Mouse (Mus musculus): ENCODE measurements around the gene Prkar1a.

Gene Prkar1a

DNA sequence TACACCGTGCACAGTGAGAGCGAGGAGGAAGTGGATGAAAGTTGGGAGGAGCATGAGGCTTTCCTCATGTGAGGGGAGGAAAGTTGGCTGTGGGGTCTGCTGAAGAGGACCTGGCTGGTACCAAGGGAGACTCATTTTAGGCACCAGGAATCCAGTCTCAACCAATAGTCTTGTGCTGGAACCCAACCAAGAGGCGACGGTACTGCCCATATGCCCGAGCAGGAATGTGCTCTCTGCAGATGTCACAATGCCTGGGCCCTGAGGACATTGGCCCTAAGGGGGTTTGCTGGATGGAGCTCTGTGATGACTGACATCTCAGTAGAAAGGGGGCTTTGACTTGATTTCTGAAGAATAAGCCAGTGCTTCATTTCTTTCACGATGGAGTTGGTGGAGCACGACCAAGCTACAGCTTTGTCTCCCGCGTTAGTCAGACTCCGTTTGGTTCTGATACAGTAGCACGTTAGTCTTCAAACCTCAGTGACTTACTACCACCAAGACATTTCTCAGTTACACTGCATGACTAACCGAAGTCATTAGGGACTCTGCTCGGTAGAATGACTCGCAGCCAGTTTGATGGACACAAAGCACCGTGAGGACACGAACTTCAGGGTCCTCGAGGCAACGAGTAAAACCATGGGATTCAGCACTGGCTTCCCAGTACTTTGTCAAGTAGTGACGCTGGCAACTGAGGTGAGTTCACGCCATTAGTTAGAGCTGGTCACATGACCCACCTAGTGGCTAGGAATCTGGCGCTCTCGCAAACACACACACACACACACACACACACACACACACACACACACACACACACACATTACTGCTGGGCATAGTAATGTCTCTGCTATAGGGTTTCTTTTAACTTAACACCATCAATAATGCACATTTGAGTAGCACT, 55.4 kb downstream of the Prkar1a start:
- CTCF ChIA-PET: no interaction called here

- CTCF ChIA-PET: no interaction called here
Measured at GRCm38 (mm10) chr11:109705336-109706054, 56.3 kb downstream of the Prkar1a start.

GRCm38 (mm10) chr11:109706055-109706412, 56.8 kb downstream of the Prkar1a start:
- CTCF ChIA-PET: no interaction called here

DNA sequence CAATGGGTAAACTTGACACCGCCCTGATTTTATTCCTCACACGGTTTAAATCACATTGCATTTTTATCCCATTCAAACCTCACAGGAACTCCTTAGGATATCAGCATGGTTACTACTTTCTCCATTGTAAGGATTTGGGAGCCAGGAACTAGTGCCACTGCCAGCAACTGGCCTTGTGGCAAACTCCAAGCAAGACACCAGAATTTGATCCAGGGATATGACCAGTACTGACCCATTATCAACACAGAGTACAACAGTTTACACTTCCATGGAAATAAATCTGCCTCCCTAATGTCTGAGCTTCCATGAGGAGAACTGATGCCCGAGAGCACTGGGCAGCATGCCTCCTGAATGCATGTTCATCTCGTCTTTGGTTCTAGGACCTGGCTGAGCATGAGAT, 57.4 kb downstream of the Prkar1a start:
- CTCF ChIA-PET: no interaction called here

DNA sequence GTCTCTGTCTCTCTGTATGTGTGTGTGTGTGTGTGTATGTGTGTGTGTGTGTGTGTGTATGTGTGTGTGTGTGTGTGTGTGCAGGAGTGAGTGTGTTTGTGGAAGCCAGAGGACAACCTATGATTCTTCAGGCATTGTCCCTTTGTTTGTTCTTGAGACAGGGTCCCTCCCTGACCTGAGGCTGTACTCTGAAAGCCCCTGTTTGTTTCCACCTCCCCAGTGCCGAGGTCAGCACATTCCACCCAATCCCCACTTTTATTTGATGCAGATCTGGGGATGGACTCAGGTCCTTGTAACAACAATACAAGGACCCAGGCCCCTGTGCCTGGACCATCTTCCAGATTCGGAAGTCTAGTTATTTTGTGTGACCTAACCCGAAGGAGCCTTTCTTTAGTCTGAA, 58.2 kb downstream of the Prkar1a start:
- CTCF ChIA-PET: no interaction called here

DNA sequence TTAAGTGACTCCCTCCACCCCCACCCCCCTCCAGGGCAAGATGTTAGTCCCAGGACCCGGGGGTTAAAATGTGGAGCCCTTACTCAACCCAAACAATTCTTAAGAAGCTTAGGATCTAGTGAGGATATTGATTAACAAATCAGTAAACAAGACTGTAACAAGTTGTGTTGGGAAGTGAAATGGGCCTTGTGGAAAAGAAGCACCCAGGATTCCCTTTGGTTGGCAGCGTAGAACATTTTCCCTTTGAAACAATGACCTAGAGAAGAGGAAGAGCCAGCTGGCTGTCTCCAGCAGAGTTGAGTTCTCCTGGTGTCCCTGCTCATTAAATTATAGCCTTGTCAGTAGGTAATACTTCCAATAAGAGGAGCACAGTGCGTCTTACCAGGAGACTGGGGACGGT, 59.6 kb downstream of the Prkar1a start:
- CTCF ChIA-PET: no interaction called here

DNA sequence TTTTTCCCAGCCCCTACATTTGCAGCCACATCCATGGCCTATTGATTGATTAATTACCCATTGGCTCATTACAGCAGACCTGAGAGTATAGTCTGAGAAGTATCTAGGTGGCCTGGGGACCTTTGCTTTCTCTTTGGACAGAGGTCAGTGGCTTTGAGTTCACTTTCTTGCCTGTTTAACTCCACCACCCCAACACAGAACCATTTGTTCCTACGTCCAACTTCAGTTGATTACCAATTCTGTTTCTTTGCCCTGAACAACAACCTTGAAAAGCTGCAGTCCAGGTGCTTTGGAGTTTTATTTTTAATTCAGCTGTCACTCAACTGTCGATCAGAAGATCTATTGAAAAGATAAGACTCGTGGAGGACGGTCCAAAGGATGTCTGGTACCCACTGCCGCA, 60.3 kb downstream of the Prkar1a start:
- CTCF ChIA-PET: no interaction called here

DNA sequence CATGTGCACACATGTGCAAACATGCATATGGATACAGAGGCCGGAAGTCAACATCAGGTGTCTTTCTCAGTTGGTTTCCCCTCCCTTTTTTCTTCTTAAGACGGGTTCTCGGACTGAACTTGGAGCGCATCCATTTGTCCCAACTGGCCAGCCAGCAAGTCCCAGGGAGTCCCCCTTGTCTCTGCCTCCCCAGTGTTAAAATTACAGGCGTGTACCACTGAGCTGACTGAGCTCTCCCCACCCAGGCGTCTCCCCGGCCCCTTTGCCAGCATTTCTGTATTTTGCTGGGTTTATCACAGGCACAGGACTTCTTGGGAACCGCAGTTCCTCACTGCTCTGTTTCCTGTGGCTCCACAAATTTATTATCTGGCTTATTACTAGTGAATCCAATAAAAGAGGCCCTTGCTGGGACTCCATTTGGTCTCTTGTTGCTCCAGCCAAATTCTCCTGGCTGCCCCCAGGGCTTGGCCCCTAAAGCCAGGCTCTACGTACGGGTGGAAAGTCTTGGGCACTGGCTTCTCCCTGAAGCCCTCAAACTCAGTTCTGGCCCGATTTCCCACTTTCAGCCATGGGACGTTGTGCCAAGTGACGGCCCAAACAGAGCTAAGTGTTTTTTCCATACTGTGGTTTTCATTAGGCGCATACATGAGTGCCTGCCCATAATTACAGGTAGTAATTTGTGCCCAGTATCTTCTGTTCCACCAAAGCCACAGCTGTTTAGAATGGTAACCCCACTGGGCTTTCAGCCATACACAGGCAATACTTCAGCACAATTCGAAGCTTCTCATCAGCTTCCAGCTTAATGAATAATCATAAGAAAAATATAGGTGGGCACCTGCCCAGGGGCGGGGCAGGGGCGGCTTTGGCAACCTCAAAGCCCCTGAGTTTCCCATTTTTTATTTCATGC, 65.4 kb downstream of the Prkar1a start:
- CTCF ChIA-PET: no interaction called here

- CTCF ChIA-PET: no interaction called here
Measured at GRCm38 (mm10) chr11:109715311-109715781, 66.1 kb downstream of the Prkar1a start.

GRCm38 (mm10) chr11:109716981-109717380, 67.8 kb downstream of the Prkar1a start:
- CTCF ChIA-PET: interaction anchor here (0.7 kb wide), 1 partner anchor 68 kb away, joined by 6 read pairs; no protein-coding TSS in a partner anchor

DNA sequence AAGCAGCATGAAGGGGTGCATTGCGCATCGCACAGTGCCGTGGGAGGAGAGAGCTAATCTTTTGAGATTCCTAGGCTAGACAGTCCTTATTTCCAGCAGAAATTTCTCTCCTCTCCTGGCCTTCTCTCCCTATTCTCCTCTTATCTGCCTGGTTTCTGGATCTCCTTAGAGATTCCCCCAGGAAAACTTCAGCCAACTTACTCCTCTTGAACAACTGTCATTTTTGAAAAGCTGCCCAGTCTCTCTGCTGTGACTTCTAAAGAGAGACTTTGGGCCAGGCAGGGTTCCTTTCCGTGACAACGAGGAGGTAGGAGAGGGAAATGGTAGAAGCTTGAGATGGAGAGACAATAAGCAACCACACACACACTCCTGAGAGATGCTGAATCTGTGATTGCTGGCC, 68.2 kb downstream of the Prkar1a start:
- CTCF ChIA-PET: no interaction called here

- CTCF ChIA-PET: no interaction called here
Measured at GRCm38 (mm10) chr11:109717966-109718895, 69.0 kb downstream of the Prkar1a start.

Measured in spleen, embryonic (tissue).